Mouse (Mus musculus) embryo, embryonic 11.5 days (tissue): ENCODE results near the gene Gm17662.

ENCODE experiments used
- DNase-seq: peaks from one replicate; pipeline ENCODE4 v3.0.0-alpha.2; 2012; ENCODE audit warnings: low read depth, low spot score

The Gm17662 gene

DNA sequence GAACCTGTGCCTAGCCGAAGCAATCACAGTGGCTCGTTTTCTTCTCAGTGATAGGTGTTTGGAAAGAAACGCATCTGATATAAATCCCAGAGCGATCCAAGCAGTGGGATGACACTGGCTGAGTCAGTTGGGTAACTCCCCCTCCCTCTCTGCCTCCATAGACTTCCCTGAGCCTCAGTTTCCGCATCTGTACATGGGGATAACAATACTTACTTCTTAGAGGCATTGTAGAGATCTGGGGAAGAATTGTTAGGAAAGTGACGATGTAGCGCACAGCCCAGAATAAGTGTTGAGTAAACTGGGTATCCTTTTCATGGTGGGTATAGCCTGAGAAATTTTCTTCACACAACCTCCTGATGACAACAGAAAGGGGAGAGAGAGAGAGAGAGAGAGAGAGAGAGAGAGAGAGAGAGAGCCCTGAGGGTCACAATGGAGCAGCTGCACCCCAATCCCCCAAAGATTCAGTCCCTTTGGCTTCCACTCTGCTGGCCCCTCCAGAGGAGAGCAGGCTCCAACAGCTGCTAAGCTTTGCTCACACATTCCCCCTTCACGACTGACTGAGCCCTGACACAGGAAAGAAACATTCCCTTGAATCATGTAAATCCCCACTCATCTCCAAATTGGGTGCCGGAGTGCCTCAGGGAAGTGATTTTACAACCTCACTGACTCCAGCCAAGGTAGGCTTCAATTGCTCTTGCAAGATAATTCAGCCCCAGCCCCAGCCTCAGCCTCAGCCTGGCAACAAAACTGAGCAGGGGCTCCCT, 31.6 kb downstream of the Gm17662 start:
- DNase-seq = no peak

- DNase-seq = no peak
Measured at GRCm38 (mm10) chr4:104891708-104892107, 34.6 kb downstream of the Gm17662 start.

- no peak for DNase-seq
Measured at GRCm38 (mm10) chr4:104893588-104893987, 36.5 kb downstream of the Gm17662 start.

- peak; percentile 36 for DNase-seq
Measured at GRCm38 (mm10) chr4:104894004-104894734, 37.0 kb downstream of the Gm17662 start.

GRCm38 (mm10) chr4:104902836-104903235, 45.7 kb downstream of the Gm17662 start:
- DNase-seq = no peak

DNA sequence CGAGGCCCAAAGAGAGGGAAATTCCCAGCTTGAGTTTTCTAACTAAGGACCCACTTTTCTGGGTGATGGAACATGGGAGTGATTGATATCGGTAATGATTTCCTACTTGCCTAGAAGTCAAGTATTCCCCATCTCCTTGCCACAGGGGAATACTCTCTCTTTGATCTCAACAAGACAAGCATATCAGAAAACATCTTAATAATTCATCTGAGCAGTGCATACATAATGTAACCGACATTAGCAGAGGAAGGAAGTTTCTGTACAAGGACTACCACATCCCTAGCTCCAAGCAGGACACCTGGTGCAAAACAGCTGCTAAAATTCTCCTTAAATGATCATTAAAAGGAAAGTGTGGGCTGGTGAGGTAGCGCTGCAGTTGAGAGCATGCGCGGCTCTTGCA, 47.9 kb downstream of the Gm17662 start:
- no peak for DNase-seq
